Mouse (Mus musculus): ENCODE measurements around the gene Larp1. TPM values are rescaled to one million over a fixed set of nuclear protein-coding genes. Genes with fewer than 3 reads are reported as not detected.

Larp1 gene
- polyA plus RNA-seq, 1 experiment from 2014 or later: 19.0 TPM

GRCm38 (mm10) chr11:57979621-57980020 is 29.2 kb upstream of the Larp1 start:
- no peak for ATAC-seq (ENCODE audit: borderline replicate concordance, extremely low read depth, low FRiP score, low TSS enrichment)
- Histone ChIP-seq H3K27ac (no peak overlapping the region), H3K9me3 (no peaks in the 10 kb centered on the region), H3K9ac (no peak overlapping the region), H3K36me3 (no peaks in the 10 kb centered on the region), H3K4me3 (no peak overlapping the region), H3K4me1 (peaks cover 15% of the 10 kb centered on the region), H3K4me2 (no peak overlapping the region), H3K27me3 (no peaks in the 10 kb centered on the region)
- 89% methylated on average over 6 of the region's 6 CpGs for WGBS

- WGBS: 77% methylated on average over 12 of the region's 12 CpGs
- ATAC-seq (ENCODE audit: borderline replicate concordance, extremely low read depth, low FRiP score, low TSS enrichment): no peak
Observed at GRCm38 (mm10) chr11:57981083-57981809, 27.6 kb upstream of the Larp1 start.

GRCm38 (mm10) chr11:57983480-57984342 is 25.2 kb upstream of the Larp1 start:
- WGBS: 16% methylated on average over 16 of the region's 16 CpGs
- H3K9me3 ChIP-seq: no peaks in the 10 kb centered on the region
- ATAC-seq (ENCODE audit: borderline replicate concordance, extremely low read depth, low FRiP score, low TSS enrichment): peak; percentile 74; the same call in 1 of the 2 replicates
- H3K4me3 ChIP-seq: no peak overlapping the region
- H3K9ac ChIP-seq: no peak overlapping the region
- peaks cover 20% of the 10 kb centered on the region for H3K4me1 ChIP-seq
- H3K27ac ChIP-seq: peak overlapping the region; percentile 76
- no peaks in the 10 kb centered on the region for H3K27me3 ChIP-seq
- H3K36me3 ChIP-seq: no peaks in the 10 kb centered on the region
- H3K4me2 ChIP-seq: no peak overlapping the region

More at GRCm38 (mm10) chr11:57981083-57981809, 27.6 kb upstream of the Larp1 start:
- Histone ChIP-seq H3K4me1 (peaks cover 20% of the 10 kb centered on the region), H3K27ac (no peak overlapping the region), H3K27me3 (no peaks in the 10 kb centered on the region), H3K4me3 (no peak overlapping the region), H3K9me3 (no peaks in the 10 kb centered on the region), H3K9ac (no peak overlapping the region), H3K4me2 (no peak overlapping the region), H3K36me3 (no peaks in the 10 kb centered on the region)

- no peak overlapping the region for H3K4me3 ChIP-seq
- H3K4me1 ChIP-seq: peaks cover 20% of the 10 kb centered on the region
- H3K4me2 ChIP-seq: no peak overlapping the region
- peak overlapping the region; percentile 76 for H3K27ac ChIP-seq
- no peaks in the 10 kb centered on the region for H3K9me3 ChIP-seq
- ATAC-seq (ENCODE audit: borderline replicate concordance, extremely low read depth, low FRiP score, low TSS enrichment): no peak
- no peak overlapping the region for H3K9ac ChIP-seq
- WGBS: 18% methylated on average over 3 of the region's 3 CpGs
- no peaks in the 10 kb centered on the region for H3K27me3 ChIP-seq
- no peaks in the 10 kb centered on the region for H3K36me3 ChIP-seq
Observed at GRCm38 (mm10) chr11:57984343-57984666, 24.6 kb upstream of the Larp1 start.

GRCm38 (mm10) chr11:57985485-57985884 is 23.4 kb upstream of the Larp1 start:
- ATAC-seq (ENCODE audit: borderline replicate concordance, extremely low read depth, low FRiP score, low TSS enrichment): no peak
- 83% methylated on average over 3 of the region's 3 CpGs for WGBS
- Histone ChIP-seq H3K9ac (no peak overlapping the region), H3K27me3 (no peaks in the 10 kb centered on the region), H3K4me1 (peaks cover 20% of the 10 kb centered on the region), H3K36me3 (no peaks in the 10 kb centered on the region), H3K4me2 (no peak overlapping the region), H3K4me3 (no peak overlapping the region), H3K9me3 (no peaks in the 10 kb centered on the region), H3K27ac (no peak overlapping the region)

GRCm38 (mm10) chr11:57986053-57986452 is 22.8 kb upstream of the Larp1 start:
- H3K4me1 ChIP-seq: peaks cover 20% of the 10 kb centered on the region
- no peak overlapping the region for H3K9ac ChIP-seq
- no peak overlapping the region for H3K4me2 ChIP-seq
- H3K27me3 ChIP-seq: no peaks in the 10 kb centered on the region
- H3K9me3 ChIP-seq: no peaks in the 10 kb centered on the region
- no peak overlapping the region for H3K4me3 ChIP-seq
- ATAC-seq (ENCODE audit: borderline replicate concordance, extremely low read depth, low FRiP score, low TSS enrichment): no peak
- H3K27ac ChIP-seq: no peak overlapping the region
- no peaks in the 10 kb centered on the region for H3K36me3 ChIP-seq
- WGBS: 80% methylated on average over 6 of the region's 6 CpGs

GRCm38 (mm10) chr11:57986456-57986855 is 22.4 kb upstream of the Larp1 start:
- H3K4me3 ChIP-seq: no peak overlapping the region
- no peak for ATAC-seq (ENCODE audit: borderline replicate concordance, extremely low read depth, low FRiP score, low TSS enrichment)
- 86% methylated on average over 6 of the region's 6 CpGs for WGBS
- no peaks in the 10 kb centered on the region for H3K36me3 ChIP-seq
- no peak overlapping the region for H3K4me2 ChIP-seq
- H3K27ac ChIP-seq: no peak overlapping the region
- H3K9ac ChIP-seq: no peak overlapping the region
- H3K9me3 ChIP-seq: no peaks in the 10 kb centered on the region
- H3K4me1 ChIP-seq: peaks cover 20% of the 10 kb centered on the region
- H3K27me3 ChIP-seq: no peaks in the 10 kb centered on the region

- H3K9me3 ChIP-seq: no peaks in the 10 kb centered on the region
- H3K9ac ChIP-seq: no peak overlapping the region
- no peak overlapping the region for H3K27ac ChIP-seq
- WGBS: 95% methylated on average over 7 of the region's 7 CpGs
- peaks cover 20% of the 10 kb centered on the region for H3K4me1 ChIP-seq
- no peak overlapping the region for H3K4me2 ChIP-seq
- no peak for ATAC-seq (ENCODE audit: borderline replicate concordance, extremely low read depth, low FRiP score, low TSS enrichment)
- H3K27me3 ChIP-seq: no peaks in the 10 kb centered on the region
- H3K4me3 ChIP-seq: no peak overlapping the region
- H3K36me3 ChIP-seq: no peaks in the 10 kb centered on the region
Observed at GRCm38 (mm10) chr11:57986861-57987260, 22.0 kb upstream of the Larp1 start.

GRCm38 (mm10) chr11:57998168-57998567 is 10.7 kb upstream of the Larp1 start:
- no peak overlapping the region for H3K27ac ChIP-seq
- H3K36me3 ChIP-seq: no peaks in the 10 kb centered on the region
- H3K4me1 ChIP-seq: no peaks in the 10 kb centered on the region
- 74% methylated on average over 7 of the region's 7 CpGs for WGBS
- no peak overlapping the region for H3K4me2 ChIP-seq
- no peak for ATAC-seq (ENCODE audit: borderline replicate concordance, extremely low read depth, low FRiP score, low TSS enrichment)
- H3K4me3 ChIP-seq: no peak overlapping the region
- no peaks in the 10 kb centered on the region for H3K9me3 ChIP-seq
- no peaks in the 10 kb centered on the region for H3K27me3 ChIP-seq
- no peak overlapping the region for H3K9ac ChIP-seq

- WGBS: 12% methylated on average over 1 of the region's 1 CpGs
- no peak overlapping the region for H3K9ac ChIP-seq
- no peaks in the 10 kb centered on the region for H3K4me1 ChIP-seq
- H3K27me3 ChIP-seq: no peaks in the 10 kb centered on the region
- no peak overlapping the region for H3K27ac ChIP-seq
- no peak overlapping the region for H3K4me3 ChIP-seq
- H3K4me2 ChIP-seq: no peak overlapping the region
- no peak; the same call in 1 of the 2 replicates for ATAC-seq (ENCODE audit: borderline replicate concordance, extremely low read depth, low FRiP score, low TSS enrichment)
- H3K36me3 ChIP-seq: no peaks in the 10 kb centered on the region
- H3K9me3 ChIP-seq: no peaks in the 10 kb centered on the region
Observed at GRCm38 (mm10) chr11:57998872-57999271, 10.0 kb upstream of the Larp1 start.

- no peak for ATAC-seq (ENCODE audit: borderline replicate concordance, extremely low read depth, low FRiP score, low TSS enrichment)
- WGBS: 81% methylated on average over 8 of the region's 8 CpGs
- no peaks in the 10 kb centered on the region for H3K27me3 ChIP-seq
- no peaks in the 10 kb centered on the region for H3K4me1 ChIP-seq
- H3K4me2 ChIP-seq: no peak overlapping the region
- H3K36me3 ChIP-seq: no peaks in the 10 kb centered on the region
- H3K9me3 ChIP-seq: no peaks in the 10 kb centered on the region
- no peak overlapping the region for H3K9ac ChIP-seq
- H3K27ac ChIP-seq: no peak overlapping the region
- H3K4me3 ChIP-seq: no peak overlapping the region
Observed at GRCm38 (mm10) chr11:58003126-58003525, 5.7 kb upstream of the Larp1 start.

GRCm38 (mm10) chr11:58003734-58004133 is 5.1 kb upstream of the Larp1 start:
- H3K9ac ChIP-seq: no peak overlapping the region
- no peak overlapping the region for H3K4me2 ChIP-seq
- ATAC-seq (ENCODE audit: borderline replicate concordance, extremely low read depth, low FRiP score, low TSS enrichment): no peak
- H3K4me1 ChIP-seq: peaks cover 3% of the 10 kb centered on the region; the same call in 1 of the 2 replicates
- H3K27me3 ChIP-seq: no peaks in the 10 kb centered on the region
- no peaks in the 10 kb centered on the region for H3K9me3 ChIP-seq
- no peak overlapping the region for H3K27ac ChIP-seq
- H3K4me3 ChIP-seq: no peak overlapping the region
- H3K36me3 ChIP-seq: no peaks in the 10 kb centered on the region
- 71% methylated on average over 6 of the region's 6 CpGs for WGBS
